Mouse (Mus musculus): Measurements from ENCODE around the gene Kcnma1.

DNA sequence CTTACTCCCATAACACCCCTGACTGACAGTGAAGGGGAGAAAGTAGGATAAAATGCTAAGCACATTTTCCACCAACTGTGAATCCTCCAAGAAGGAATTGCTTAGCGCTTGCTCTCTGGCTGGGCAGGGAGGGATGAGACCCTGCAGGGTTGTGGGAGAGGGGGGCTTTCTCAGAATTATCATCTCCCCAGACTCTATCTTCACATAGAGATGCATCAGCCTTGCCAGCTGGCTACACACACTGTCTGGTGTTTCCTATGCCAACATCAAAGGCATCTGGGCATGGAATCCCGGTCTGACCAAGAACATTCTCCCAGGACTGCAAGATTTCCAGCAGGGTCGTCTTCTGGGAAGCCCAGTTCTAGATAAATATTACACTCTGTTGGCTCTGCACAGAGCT is 91.5 kb downstream of the Kcnma1 start:
- TF ChIP-seq CTCF (IDR thresholded peaks at IDR 0.05; ENCODE audit: extremely low read depth, insufficient read length, insufficient replicate concordance, low read depth, low read length) (no peak), POLR2A (IDR thresholded peaks at IDR 0.05; ENCODE audit: low read depth, low read length) (no peak)
